Mouse (Mus musculus) naive thymus-derived CD4-positive, alpha-beta T cell, adult 2 months (primary cell): ENCODE data around the gene Uqcrh.

ENCODE experiments used
- DNase-seq: peaks from one replicate; pipeline ENCODE4 v3.0.0-alpha.2; 2011; ENCODE audit warnings: low read depth

Gene Uqcrh

GRCm38 (mm10) chr4:116074861-116075620, at the start of gene Uqcrh, which contains the start of gene Lrrc41:
TSS of gene Uqcrh (minus strand) at chr4:116075071.
TSS of gene Lrrc41 (plus strand) at chr4:116075269.
- DNase-seq: peak; percentile 99

- peak; percentile 65 for DNase-seq
Measured at GRCm38 (mm10) chr4:116123602-116124519, 49.0 kb upstream of the Uqcrh start, which contains the start of the genes Rad54l and Pomgnt1. TSS of gene Rad54l (minus strand) at chr4:116123690. TSS of gene Pomgnt1 (plus strand) at chr4:116123840.

- DNase-seq: no peak
Measured at GRCm38 (mm10) chr4:116122762-116123161, 47.9 kb upstream of the Uqcrh start.

GRCm38 (mm10) chr4:116111486-116111885, 36.6 kb upstream of the Uqcrh start:
- DNase-seq: no peak

GRCm38 (mm10) chr4:116110695-116111094, 35.8 kb upstream of the Uqcrh start:
- no peak for DNase-seq

GRCm38 (mm10) chr4:116105278-116105677, 30.4 kb upstream of the Uqcrh start:
- no peak for DNase-seq

GRCm38 (mm10) chr4:116100959-116101358, 26.1 kb upstream of the Uqcrh start:
- no peak for DNase-seq

GRCm38 (mm10) chr4:116097211-116097610, 22.3 kb upstream of the Uqcrh start:
- no peak for DNase-seq

GRCm38 (mm10) chr4:116096291-116096690, 21.4 kb upstream of the Uqcrh start:
- DNase-seq: no peak

- no peak for DNase-seq
Measured at GRCm38 (mm10) chr4:116088510-116089249, 13.8 kb upstream of the Uqcrh start.

GRCm38 (mm10) chr4:116077240-116078095, 2.6 kb upstream of the Uqcrh start:
- DNase-seq: no peak

GRCm38 (mm10) chr4:116076369-116077231, 1.7 kb upstream of the Uqcrh start:
- peak; percentile 42 for DNase-seq

GRCm38 (mm10) chr4:116075631-116076368, 929 bp upstream of the Uqcrh start:
- peak; percentile 78 for DNase-seq

- DNase-seq: peak; percentile 67
Measured at GRCm38 (mm10) chr4:116074145-116074675, 661 bp downstream of the Uqcrh start.

- DNase-seq: peak; percentile 45
Measured at GRCm38 (mm10) chr4:116073146-116073545, 1.7 kb downstream of the Uqcrh start.

- no peak for DNase-seq
Measured at GRCm38 (mm10) chr4:116070116-116070515, 4.8 kb downstream of the Uqcrh start.

- DNase-seq: no peak
Measured at GRCm38 (mm10) chr4:116063855-116064254, 11.0 kb downstream of the Uqcrh start.

GRCm38 (mm10) chr4:116059012-116059726, 15.7 kb downstream of the Uqcrh start:
- no peak for DNase-seq
